Mouse (Mus musculus): ENCODE measurements around the gene Cs.
"Not testable (repeated sequence)": the region's sequence is repeated elsewhere in the genome, so short reads cannot be mapped to it uniquely, and the experiment has no call there.

Cs gene

GRCm38 (mm10) chr10:128332358-128333249, 4.9 kb upstream of the Cs start:
- DNase-seq (ENCODE audit: low read depth, low spot score): not testable (repeated sequence)

DNA sequence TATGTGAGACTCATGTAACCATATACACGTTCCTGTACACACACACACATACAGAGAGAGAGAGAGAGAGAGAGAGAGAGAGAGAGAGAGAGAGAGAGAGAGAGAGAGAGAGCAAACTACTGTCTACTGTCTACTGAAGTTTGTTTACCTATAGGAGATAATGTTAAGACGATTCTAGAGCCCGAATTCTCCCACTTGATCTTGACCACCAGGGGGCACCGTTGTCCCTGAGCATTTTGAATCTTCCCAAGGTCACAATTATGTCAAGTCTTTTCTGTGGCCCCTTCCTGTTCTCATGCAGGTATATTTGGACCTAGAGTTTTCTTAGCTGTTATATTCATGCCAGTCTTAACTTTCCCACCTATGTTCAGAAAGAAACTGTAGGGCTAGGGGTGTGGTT, 2.0 kb upstream of the Cs start:
- peak; percentile 69 for DNase-seq (ENCODE audit: low read depth, low spot score)

DNA sequence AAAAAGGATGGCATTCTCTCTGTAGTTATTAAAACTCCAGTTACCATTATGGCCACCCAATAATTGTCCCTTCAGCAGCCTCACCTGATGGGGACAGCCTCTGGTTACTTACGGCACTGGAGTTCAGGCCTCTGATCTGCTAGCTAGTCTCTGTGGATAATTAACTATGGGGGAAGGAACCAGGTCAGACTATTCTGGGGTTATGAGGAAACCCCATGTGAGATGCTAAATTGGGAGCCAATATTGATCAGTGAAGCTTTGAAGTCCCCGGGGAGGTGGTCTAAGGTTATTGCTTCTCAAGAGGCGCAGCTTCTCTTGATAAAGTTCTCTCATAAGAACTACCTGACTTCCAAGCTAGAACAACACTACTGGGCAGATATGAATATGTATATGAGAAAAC, 1.3 kb upstream of the Cs start:
- no peak for DNase-seq (ENCODE audit: low read depth, low spot score)

- DNase-seq (ENCODE audit: low read depth, low spot score): no peak
These were observed 937 bp upstream of the Cs start for GRCm38 (mm10) chr10:128336597-128336996.

DNA sequence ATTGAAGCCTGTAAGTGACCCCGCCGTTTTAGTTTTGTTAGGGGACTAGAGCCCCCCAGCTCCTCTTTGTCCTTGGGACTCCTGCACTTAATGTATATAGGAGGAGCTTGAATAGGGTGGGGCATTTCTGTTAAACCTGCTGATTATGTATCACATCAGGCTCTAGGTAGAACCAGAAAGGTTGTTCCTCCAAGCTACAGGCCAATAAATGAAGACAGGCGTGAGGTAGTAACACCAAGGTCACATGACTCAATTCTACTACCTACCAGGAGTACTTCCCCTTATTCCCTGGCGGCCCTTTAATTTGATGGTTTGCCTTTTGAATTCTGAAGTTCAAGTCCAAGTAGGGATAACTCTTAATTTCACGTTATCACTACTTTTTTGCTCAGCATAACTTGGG, 881 bp downstream of the Cs start:
- no peak for DNase-seq (ENCODE audit: low read depth, low spot score)

DNA sequence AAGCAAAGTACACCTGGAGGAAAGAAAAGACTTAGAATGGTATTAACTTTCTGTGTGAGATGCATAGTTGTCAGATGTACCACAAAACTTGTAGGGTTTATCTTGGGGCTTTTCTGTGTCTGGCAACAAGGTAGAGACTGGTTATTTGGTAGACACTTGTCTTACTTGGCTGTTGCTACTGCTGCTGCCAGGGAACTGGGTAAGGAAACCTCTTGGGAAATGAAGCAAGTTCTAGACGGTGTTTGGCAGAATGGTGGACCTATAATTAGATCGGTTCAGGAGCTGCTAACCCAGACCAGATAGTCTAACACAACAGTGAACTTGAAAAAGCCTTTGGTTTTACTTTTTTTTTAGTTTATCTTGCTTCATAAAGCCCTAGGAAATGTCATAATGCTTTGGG, 1.4 kb downstream of the Cs start:
- DNase-seq (ENCODE audit: low read depth, low spot score): no peak

DNA sequence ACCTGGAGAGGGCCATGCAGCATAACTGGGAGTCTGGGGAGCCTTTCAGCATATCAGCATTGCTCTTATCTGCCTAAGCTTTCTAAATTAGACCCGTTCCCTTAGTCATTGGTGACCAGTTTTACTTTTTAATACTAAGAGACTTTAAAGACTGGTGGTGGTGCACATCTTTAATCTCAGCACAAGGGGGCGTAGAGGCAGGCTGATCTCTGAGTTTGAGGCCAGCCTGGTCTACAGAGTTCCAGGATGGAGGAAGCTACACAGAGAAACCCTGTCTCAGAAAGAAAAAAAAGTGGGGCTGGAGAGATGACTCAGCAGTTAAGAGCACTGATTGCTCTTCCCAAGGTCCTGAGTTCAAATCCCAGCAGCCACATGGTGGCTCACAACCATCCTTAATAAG, 2.7 kb downstream of the Cs start:
- no peak for DNase-seq (ENCODE audit: low read depth, low spot score)

DNA sequence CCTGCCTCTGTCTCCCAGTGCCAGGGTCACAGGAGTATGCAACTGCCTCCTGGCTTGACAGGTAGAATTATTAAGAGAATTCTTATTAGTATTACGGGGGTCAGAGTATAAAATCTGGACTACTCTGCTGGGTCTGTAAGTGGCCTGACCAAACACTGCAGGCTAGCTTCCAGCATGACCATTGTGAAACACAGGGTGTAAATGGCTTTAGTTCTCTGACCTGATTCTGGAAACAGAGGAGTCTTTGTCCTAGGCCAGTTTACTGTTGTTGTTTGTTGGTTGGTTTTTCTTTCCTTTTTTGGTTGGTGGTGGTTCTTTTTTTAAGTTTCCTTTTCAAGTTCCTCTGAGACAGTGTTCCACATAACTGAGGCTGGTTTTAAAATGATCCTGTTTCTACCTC, 5.9 kb downstream of the Cs start:
- DNase-seq (ENCODE audit: low read depth, low spot score): no peak

DNA sequence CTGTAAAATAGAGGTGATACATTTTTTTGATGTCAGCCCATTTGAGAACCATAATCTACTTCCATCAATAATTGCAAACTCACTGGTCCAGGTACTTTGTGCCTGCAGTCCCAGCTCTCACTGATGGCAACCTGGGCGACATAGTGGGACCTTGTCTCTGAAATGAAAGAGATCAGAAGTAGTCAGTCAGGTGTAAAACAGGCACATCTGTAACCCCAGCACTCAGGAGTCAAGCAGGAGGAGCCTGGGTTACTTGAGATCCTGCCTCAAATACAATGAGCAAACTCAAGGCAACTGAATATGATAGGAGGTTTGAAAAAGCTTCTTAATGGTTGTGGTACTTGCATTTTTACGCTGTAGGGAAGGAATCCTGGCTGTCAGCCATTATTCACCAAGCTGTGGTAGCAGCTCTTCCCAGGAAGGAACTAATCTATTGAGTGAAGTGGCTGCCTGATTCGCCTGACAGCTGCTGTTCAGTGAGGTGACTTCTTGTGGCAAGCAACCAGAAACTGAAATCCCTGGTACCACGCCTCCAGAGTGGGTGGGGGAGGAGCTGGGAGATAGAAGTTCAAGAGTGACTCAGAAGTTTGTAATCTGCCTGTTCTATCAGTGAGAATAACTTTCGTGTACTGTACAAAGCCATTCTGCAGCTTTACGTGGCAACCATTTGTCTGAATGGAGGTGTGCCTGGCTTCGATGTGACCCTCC, 7.2 kb downstream of the Cs start:
- DNase-seq (ENCODE audit: low read depth, low spot score): peak; percentile 41

DNA sequence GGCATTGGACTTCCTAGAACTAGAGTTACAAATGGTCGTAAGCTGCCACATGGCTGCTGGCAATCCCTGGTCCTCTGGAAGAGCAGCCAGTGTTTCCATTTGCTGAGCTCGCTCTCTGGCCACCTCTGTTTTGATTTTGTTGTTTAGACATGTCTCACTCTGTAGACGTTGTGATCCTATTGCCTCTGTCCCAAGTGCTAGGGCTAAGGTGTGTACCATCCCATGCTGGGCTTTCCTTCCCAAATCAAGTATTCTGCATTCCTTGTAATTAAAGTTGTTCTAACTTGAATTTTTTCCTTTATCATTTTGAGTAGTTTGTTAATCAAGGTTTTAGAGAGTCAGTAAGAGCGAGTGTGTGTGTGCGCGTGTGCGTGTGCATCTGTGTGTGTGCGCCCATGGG, 10.0 kb downstream of the Cs start:
- DNase-seq (ENCODE audit: low read depth, low spot score): no peak

DNA sequence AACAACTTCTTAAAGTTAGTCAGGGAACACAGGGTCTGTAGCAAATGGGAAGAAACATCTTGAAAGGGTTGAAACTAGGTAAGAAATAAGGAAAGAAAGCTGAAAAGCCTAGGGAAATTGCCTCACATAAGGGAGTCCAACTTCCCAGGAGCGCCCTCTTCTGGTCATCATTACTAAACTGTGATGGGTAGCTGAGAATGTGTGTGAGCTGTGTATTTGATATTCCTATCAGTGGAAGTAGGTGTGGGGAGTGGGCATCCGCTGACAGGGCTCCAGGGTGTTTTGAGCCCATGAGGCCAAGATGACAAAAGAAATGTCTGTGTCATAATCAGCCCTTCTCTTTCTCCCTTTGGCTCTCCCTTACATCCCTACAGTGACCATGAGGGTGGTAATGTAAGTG, 21.3 kb downstream of the Cs start:
- peak; percentile 51 for DNase-seq (ENCODE audit: low read depth, low spot score)

GRCm38 (mm10) chr10:128359226-128359625, 21.7 kb downstream of the Cs start:
- DNase-seq (ENCODE audit: low read depth, low spot score): no peak

GRCm38 (mm10) chr10:128361836-128362235, 24.3 kb downstream of the Cs start:
- no peak for DNase-seq (ENCODE audit: low read depth, low spot score)

GRCm38 (mm10) chr10:128362568-128362967, 25.0 kb downstream of the Cs start:
- peak; percentile 31 for DNase-seq (ENCODE audit: low read depth, low spot score)

GRCm38 (mm10) chr10:128367899-128368401, 30.4 kb downstream of the Cs start:
- no peak for DNase-seq (ENCODE audit: low read depth, low spot score)

- DNase-seq (ENCODE audit: low read depth, low spot score): peak; percentile 87
These were observed 31.1 kb downstream of the Cs start, which contains the start of gene Coq10a for GRCm38 (mm10) chr10:128368402-128369217. Gene Coq10a (minus strand): TSS chr10:128368997.

DNA sequence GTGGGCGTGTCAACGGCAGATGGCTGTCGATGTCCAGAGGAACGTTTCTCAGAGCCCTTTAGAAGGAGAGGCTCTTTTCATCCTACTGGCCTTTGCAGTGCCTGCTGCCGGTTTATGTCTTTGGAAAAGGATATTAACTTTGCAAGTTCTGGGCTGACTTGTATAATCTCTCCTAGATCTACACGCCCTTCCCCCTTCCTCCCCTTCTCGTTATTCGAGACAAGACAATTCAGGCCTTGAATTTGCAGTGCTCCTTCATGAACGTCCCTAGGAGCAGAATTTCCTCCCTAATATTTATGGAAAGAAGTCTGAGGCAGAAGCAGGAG, 31.6 kb downstream of the Cs start:
- DNase-seq (ENCODE audit: low read depth, low spot score): no peak

DNA sequence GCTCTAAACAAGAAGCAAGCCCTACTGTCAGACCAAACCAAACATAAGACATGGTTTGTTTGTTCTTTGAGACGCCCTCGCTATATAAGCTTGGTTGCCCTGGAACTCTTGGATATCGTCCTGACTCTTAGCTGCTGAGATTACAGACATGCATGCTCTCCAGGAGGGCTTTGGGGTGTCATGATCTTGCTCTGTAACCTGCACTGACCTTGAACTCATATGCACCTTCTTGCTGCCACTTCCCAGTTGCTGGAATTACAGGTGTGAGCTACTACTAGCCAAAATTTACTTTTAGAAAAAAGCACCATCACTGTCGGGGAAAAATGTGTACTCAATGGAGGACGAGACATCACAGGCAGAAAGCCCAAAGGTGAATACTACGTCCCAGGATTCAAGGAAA, 32.1 kb downstream of the Cs start:
- no peak for DNase-seq (ENCODE audit: low read depth, low spot score)

DNA sequence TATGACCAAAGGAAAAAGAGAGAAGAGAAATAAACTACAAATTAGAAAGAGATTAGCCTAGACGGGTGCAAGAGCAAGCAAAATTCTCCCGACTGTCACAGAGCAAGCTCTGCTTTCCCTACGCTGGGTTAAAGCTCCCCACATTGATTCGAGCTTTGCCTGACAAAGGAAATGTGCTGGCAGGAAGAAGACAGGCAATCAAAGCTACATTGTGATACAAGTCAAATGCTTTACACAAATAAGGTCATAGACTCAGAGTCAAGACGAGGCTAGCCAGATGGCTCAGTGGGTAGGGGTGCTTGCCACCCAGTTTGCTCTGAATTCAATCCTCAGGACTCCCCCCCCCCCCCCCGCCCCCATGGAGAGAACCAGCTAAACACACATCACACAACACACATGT, 32.5 kb downstream of the Cs start:
- DNase-seq (ENCODE audit: low read depth, low spot score): no peak

- DNase-seq (ENCODE audit: low read depth, low spot score): no peak
These were observed 33.1 kb downstream of the Cs start for GRCm38 (mm10) chr10:128370601-128371000.

DNA sequence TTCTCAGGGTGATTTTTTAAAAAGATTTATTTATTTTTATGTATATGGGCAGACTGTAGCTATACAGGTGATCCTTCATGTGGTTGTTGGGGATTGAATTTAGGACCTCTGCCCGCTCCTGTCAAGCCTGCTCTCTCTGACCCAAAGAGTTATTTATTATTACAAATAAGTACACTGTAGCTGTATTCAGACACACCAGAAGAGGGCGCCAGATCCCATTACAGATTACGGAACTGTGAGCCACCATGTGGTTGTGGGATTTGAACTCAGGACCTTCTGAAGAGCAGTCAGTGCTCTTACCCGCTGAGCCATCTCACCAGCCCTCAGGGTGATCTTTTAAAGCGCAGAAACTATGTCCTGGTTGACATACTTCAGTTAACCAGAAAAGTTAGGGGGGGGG, 34.6 kb downstream of the Cs start:
- no peak for DNase-seq (ENCODE audit: low read depth, low spot score)

Measured in retina, postnatal 7 days (tissue).